19 mouse cellular contexts compared by ENCODE assay signal in genomic region chr10:90842398-90842797, GRCm38 (mm10).
DNase-seq lines count a peak whose midpoint lies in the region; ATAC-seq and TF ChIP-seq lines count a peak whose summit lies in the region.
"Had no signal": no experiment of that assay in that cellular context is flagged by ENCODE, and none has a peak within 500 bp of the region (broad histone marks: within the 10 kb centered on the region; RNA-seq: fewer than 3 reads in every experiment).

No protein-coding gene starts in this region.

- no peak overlapping the region for H3K9ac ChIP-seq in forebrain, postnatal 0 days
- H3K9ac ChIP-seq in forebrain, embryonic 16.5 days (replicated peaks; ENCODE audit: low read depth, low read length): no peak overlapping the region
- H3K9ac ChIP-seq in hindbrain, embryonic 14.5 days: no peak overlapping the region
- no peak overlapping the region for H3K9ac ChIP-seq in hindbrain, embryonic 16.5 days (ENCODE audit: low read depth, low read length)
- no peak overlapping the region for H3K9ac ChIP-seq in midbrain, embryonic 13.5 days (replicated peaks)
- H3K9ac ChIP-seq: forebrain, embryonic 13.5 days; hindbrain, embryonic 15.5 days had no signal

- no peaks in the 10 kb centered on the region for H3K36me3 ChIP-seq in forebrain, postnatal 0 days (ENCODE audit: insufficient read depth)
- no peaks in the 10 kb centered on the region for H3K36me3 ChIP-seq in forebrain, embryonic 16.5 days (ENCODE audit: control insufficient read depth, insufficient read depth)
- H3K36me3 ChIP-seq in hindbrain, embryonic 14.5 days (replicated peaks; ENCODE audit: control insufficient read depth, insufficient read depth): no peaks in the 10 kb centered on the region
- no peaks in the 10 kb centered on the region for H3K36me3 ChIP-seq in hindbrain, embryonic 16.5 days (ENCODE audit: control insufficient read depth, insufficient read depth, low read length)
- no peaks in the 10 kb centered on the region for H3K36me3 ChIP-seq in midbrain, embryonic 13.5 days
- no peaks in the 10 kb centered on the region for H3K36me3 ChIP-seq in midbrain, embryonic 10.5 days
- H3K36me3 ChIP-seq: forebrain, embryonic 10.5 days; hindbrain, embryonic 15.5 days had no signal

- DNase-seq in forebrain, postnatal 0 days: no peak
- DNase-seq in hindbrain, embryonic 14.5 days (ENCODE audit: low spot score): no peak
- DNase-seq in midbrain, embryonic 10.5 days (ENCODE audit: low spot score): no peak
- DNase-seq in brain, adult 2 months (ENCODE audit: low read depth, low spot score): peak; percentile 68
- DNase-seq: adrenal gland, adult 8-10 months; adrenal gland, postnatal 25 days; cerebellum, adult 18-20 months; cerebellum, adult 9-10 months; cerebellum, postnatal 14 days; gastrocnemius, adult 2 months; gastrocnemius, postnatal 14 days had no signal

- no peak overlapping the region for H3K4me3 ChIP-seq in forebrain, postnatal 0 days (ENCODE audit: low read depth, low read length)
- no peak overlapping the region for H3K4me3 ChIP-seq in forebrain, embryonic 16.5 days (replicated peaks; ENCODE audit: low read length)
- H3K4me3 ChIP-seq in hindbrain, embryonic 14.5 days (replicated peaks; ENCODE audit: low read length): no peak overlapping the region
- no peak overlapping the region for H3K4me3 ChIP-seq in hindbrain, embryonic 16.5 days (ENCODE audit: low read length)
- H3K4me3 ChIP-seq in midbrain, embryonic 13.5 days (replicated peaks): no peak overlapping the region
- no peak overlapping the region for H3K4me3 ChIP-seq in midbrain, embryonic 10.5 days
- H3K4me3 ChIP-seq: forebrain, embryonic 10.5 days; forebrain, embryonic 13.5 days; gastrocnemius, adult 2 months; hindbrain, embryonic 15.5 days had no signal

- H3K4me2 ChIP-seq in forebrain, postnatal 0 days (ENCODE audit: low read depth): no peak overlapping the region
- H3K4me2 ChIP-seq in forebrain, embryonic 16.5 days (ENCODE audit: low read length): no peak overlapping the region
- no peak overlapping the region for H3K4me2 ChIP-seq in hindbrain, embryonic 14.5 days (replicated peaks)
- no peak overlapping the region for H3K4me2 ChIP-seq in hindbrain, embryonic 16.5 days (ENCODE audit: low read length)
- H3K4me2 ChIP-seq in midbrain, embryonic 13.5 days (replicated peaks): no peak overlapping the region
- H3K4me2 ChIP-seq: forebrain, embryonic 13.5 days; heart, embryonic 11.5 days; hindbrain, embryonic 15.5 days had no signal

- 0 out of 2 replicates have a peak overlapping the region, but pooled peaks have one; percentile 9 for H3K27ac ChIP-seq in forebrain, postnatal 0 days (ENCODE audit: low read depth, low read length)
- H3K27ac ChIP-seq in forebrain, embryonic 16.5 days (ENCODE audit: low read length): no peak overlapping the region
- H3K27ac ChIP-seq in hindbrain, embryonic 14.5 days: 0 out of 2 replicates have a peak overlapping the region, but pooled peaks have one; percentile 38
- no peak overlapping the region for H3K27ac ChIP-seq in hindbrain, embryonic 16.5 days (ENCODE audit: low read depth, low read length)
- H3K27ac ChIP-seq in midbrain, embryonic 13.5 days: peak overlapping the region; percentile 9; the same call in 1 of the 2 replicates
- no peak overlapping the region for H3K27ac ChIP-seq in midbrain, embryonic 10.5 days (replicated peaks)
- H3K27ac ChIP-seq: forebrain, embryonic 10.5 days; forebrain, embryonic 13.5 days; gastrocnemius, adult 2 months; hindbrain, embryonic 15.5 days had no signal

- WGBS in forebrain, postnatal 0 days: 71% methylated on average over 2 of the region's 2 CpGs
- 65% methylated on average over 2 of the region's 2 CpGs for WGBS in forebrain, embryonic 16.5 days
- WGBS in hindbrain, embryonic 14.5 days: 86% methylated on average over 2 of the region's 2 CpGs
- WGBS in hindbrain, embryonic 16.5 days: 83% methylated on average over 2 of the region's 2 CpGs
- 86% methylated on average over 2 of the region's 2 CpGs for WGBS in midbrain, embryonic 13.5 days
- 86% methylated on average over 2 of the region's 2 CpGs for WGBS in midbrain, embryonic 10.5 days

- TF ChIP-seq CTCF in forebrain, postnatal 0 days (IDR thresholded peaks at IDR 0.05; ENCODE audit: low read depth): no peak

- H3K9me3 ChIP-seq in forebrain, postnatal 0 days (ENCODE audit: low read length): no peaks in the 10 kb centered on the region
- H3K9me3 ChIP-seq in forebrain, embryonic 16.5 days (ENCODE audit: control insufficient read depth, low read length): peaks cover 3% of the 10 kb centered on the region; the same call in 1 of the 2 replicates
- 0 out of 2 replicates have a peak, but pooled peaks cover 9% of the 10 kb centered on the region for H3K9me3 ChIP-seq in hindbrain, embryonic 14.5 days (ENCODE audit: control insufficient read depth, low read length)
- peaks cover 4% of the 10 kb centered on the region for H3K9me3 ChIP-seq in hindbrain, embryonic 16.5 days (ENCODE audit: control insufficient read depth, low read length)
- peaks cover 7% of the 10 kb centered on the region; the same call in 1 of the 2 replicates for H3K9me3 ChIP-seq in midbrain, embryonic 13.5 days
- peaks cover 8% of the 10 kb centered on the region; the same call in 1 of the 2 replicates for H3K9me3 ChIP-seq in midbrain, embryonic 10.5 days (replicated peaks)

- H3K4me1 ChIP-seq in forebrain, postnatal 0 days (ENCODE audit: insufficient read depth): no peaks in the 10 kb centered on the region
- 0 out of 2 replicates have a peak, but pooled peaks cover 2% of the 10 kb centered on the region for H3K4me1 ChIP-seq in forebrain, embryonic 16.5 days (replicated peaks; ENCODE audit: control insufficient read depth, insufficient read depth, low read length)
- no peaks in the 10 kb centered on the region for H3K4me1 ChIP-seq in hindbrain, embryonic 14.5 days (replicated peaks; ENCODE audit: control insufficient read depth, insufficient read depth, low read length)
- no peaks in the 10 kb centered on the region for H3K4me1 ChIP-seq in hindbrain, embryonic 16.5 days (ENCODE audit: control insufficient read depth, insufficient read depth, low read depth, low read length)
- 0 out of 2 replicates have a peak, but pooled peaks cover 3% of the 10 kb centered on the region for H3K4me1 ChIP-seq in midbrain, embryonic 13.5 days (replicated peaks)
- no peaks in the 10 kb centered on the region for H3K4me1 ChIP-seq in midbrain, embryonic 10.5 days
- H3K4me1 ChIP-seq: forebrain, embryonic 10.5 days; forebrain, embryonic 13.5 days had no signal

- no peaks in the 10 kb centered on the region for H3K27me3 ChIP-seq in forebrain, postnatal 0 days (ENCODE audit: insufficient read depth, low read length)
- no peaks in the 10 kb centered on the region for H3K27me3 ChIP-seq in forebrain, embryonic 16.5 days (replicated peaks; ENCODE audit: control insufficient read depth, insufficient read depth, low read length)
- no peaks in the 10 kb centered on the region for H3K27me3 ChIP-seq in hindbrain, embryonic 14.5 days (ENCODE audit: control insufficient read depth, insufficient read depth, low read length)
- no peaks in the 10 kb centered on the region for H3K27me3 ChIP-seq in hindbrain, embryonic 16.5 days (replicated peaks; ENCODE audit: control insufficient read depth, insufficient read depth, low read length)
- no peaks in the 10 kb centered on the region for H3K27me3 ChIP-seq in midbrain, embryonic 13.5 days
- no peaks in the 10 kb centered on the region for H3K27me3 ChIP-seq in midbrain, embryonic 10.5 days (ENCODE audit: low read depth, poor library complexity, severe bottlenecking)
- H3K27me3 ChIP-seq: forebrain, embryonic 13.5 days; hindbrain, embryonic 15.5 days had no signal

- no peak for ATAC-seq in forebrain, postnatal 0 days
- no peak for ATAC-seq in forebrain, embryonic 16.5 days
- ATAC-seq in hindbrain, embryonic 14.5 days (ENCODE audit: low FRiP score): no peak
- no peak for ATAC-seq in hindbrain, embryonic 16.5 days
- ATAC-seq in midbrain, embryonic 13.5 days: no peak
- ATAC-seq: activated CD4-positive, CD25-positive, alpha-beta regulatory T cell, adult 4 months; forebrain, embryonic 13.5 days had no signal

Comparison
In these comparisons a context has a peak if more than half of its experiments do, and no peak if none do; other contexts are left out.
1. H3K27ac ChIP-seq: peak in forebrain, postnatal 0 days (single experiment), hindbrain, embryonic 14.5 days (single experiment) and midbrain, embryonic 13.5 days (single experiment); none in forebrain, embryonic 16.5 days (single experiment), hindbrain, embryonic 16.5 days (single experiment) and midbrain, embryonic 10.5 days (single experiment).